Mouse (Mus musculus): ENCODE measurements around the gene Ccna1. TPM values are rescaled to one million over a fixed set of nuclear protein-coding genes. Genes with fewer than 3 reads are reported as not detected.

Ccna1 gene
- not detected in 4 replicates for total RNA-seq (2023)

DNA sequence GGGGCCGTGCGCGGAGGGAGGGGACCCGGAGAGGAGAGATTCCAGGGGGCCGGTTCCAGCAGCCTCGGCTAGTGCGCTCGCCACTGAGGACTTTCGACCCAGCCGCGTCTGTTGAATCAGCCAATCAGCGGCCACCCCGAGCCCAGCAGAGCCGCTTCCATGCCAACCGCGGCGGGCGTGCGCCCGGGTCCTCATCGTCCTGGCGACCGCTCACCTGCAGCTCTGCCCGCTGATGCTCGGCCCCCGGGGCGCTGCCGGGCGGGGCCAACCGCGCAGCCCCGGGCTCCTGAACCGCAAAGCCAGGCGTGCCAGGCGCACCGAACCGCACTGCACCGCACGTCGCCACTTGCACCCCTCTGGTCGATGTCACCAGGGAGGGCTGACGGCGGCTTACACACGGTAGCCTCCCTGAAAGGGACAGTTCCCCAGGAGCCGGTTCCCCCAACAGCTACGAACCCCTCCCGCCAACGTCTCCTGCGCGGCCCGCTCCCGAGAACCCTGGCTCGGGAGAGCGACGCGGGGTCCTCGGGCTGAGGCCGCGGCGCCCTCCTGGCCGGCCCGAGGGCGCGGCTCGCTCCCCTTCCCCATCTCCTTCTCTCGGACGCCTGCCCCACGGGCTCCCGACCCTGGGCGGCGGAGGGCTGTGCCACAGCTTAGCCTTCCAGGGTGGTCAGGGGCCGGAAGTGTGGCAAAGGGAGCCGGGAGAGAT lies at the start of gene Ccna1:
Ccna1 (minus strand) TSS at position 464 of the 709 bp plus-strand sequence.

Other genes with a start within 250 kb of the Ccna1 start
- gene Rfxap, start 247.7 kb downstream of the Ccna1 start, total RNA-seq (2023), result 23.5 to 34.4 TPM (median 29.1 TPM) in 4 replicates
- gene Sertm1, start 139.6 kb downstream of the Ccna1 start, total RNA-seq (2023), result not detected in 4 replicates
- gene Spg20, start 56.6 kb upstream of the Ccna1 start, total RNA-seq (2023), result 10.1 to 19.8 TPM (median 15.3 TPM) in 4 replicates
- not detected in 4 replicates for gene Ccdc169, start 81.8 kb upstream of the Ccna1 start, total RNA-seq (2023)
- not detected in 4 replicates for gene Sohlh2, start 126.5 kb upstream of the Ccna1 start, total RNA-seq (2023)
- gene Dclk1, start 186.9 kb upstream of the Ccna1 start, total RNA-seq (2023), result not detected in 4 replicates

Measured in B cell, adult 62 days (primary cell).